Mouse (Mus musculus): Measurements from ENCODE around the gene Mapk13.
"Not testable (repeated sequence)": the region's sequence is repeated elsewhere in the genome, so short reads cannot be mapped to it uniquely, and the experiment has no call there.

Mapk13 gene

DNA sequence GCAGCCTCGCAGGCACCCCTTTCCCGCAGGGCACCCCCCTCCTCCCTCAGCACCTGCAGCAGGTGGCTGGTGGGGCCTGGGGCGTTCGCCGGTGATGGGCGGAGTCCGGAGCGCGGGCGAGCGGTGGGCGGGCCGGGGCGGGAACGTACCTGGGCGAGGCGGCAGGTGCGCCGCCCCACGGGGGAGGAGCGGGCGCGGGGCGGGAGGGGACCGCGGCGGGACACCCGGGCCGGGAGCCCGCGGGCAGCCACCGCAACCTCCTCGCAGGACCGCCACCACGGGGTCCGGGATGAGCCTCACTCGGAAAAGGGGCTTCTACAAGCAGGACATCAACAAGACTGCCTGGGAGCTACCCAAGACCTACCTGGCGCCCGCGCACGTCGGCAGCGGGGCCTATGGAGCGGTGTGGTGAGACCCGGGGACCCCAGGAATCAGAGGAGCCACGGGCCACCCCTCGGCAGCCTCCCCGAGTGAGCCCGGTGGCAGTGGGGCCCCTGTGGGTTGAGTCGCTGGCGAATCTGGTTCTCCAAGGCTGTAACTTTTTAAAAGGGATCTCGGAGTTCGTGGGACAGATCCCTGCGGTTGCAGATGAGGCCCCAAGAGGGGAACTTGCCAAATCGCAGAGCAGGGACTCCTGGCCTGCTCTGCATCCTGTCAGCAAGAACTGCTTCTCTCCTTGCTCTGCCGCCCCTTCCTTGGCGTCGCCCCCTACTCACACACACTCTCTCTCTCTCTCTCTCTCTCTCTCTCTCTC is at the start of gene Mapk13:
TSS of gene Mapk13 (plus strand) at position 177 of the 754 bp plus-strand sequence.
- no peak for DNase-seq (ENCODE audit: low spot score)

DNA sequence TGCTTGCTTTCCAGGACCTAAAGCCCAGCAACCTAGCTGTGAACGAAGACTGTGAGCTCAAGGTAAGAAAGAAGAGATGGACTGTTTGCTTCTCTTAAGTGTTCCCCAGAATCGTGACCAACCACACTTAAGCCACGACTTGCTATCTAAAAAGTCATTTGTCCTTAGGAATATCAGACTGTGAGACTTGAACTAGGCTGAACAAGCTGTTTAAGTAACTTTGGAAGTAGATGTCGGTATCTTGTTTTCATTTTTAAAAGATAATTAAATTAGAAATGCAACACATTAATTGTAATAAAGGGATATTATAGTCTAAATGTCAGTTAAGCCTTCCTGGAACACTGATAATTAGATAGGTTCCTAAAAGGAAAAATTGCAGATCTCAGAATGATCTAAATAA is 43.3 kb upstream of the Mapk13 start, which contains the start of gene AC170998.1:
TSS of gene AC170998.1 (plus strand) at position 301 of the 400 bp plus-strand sequence.
- DNase-seq (ENCODE audit: low spot score): no peak

DNA sequence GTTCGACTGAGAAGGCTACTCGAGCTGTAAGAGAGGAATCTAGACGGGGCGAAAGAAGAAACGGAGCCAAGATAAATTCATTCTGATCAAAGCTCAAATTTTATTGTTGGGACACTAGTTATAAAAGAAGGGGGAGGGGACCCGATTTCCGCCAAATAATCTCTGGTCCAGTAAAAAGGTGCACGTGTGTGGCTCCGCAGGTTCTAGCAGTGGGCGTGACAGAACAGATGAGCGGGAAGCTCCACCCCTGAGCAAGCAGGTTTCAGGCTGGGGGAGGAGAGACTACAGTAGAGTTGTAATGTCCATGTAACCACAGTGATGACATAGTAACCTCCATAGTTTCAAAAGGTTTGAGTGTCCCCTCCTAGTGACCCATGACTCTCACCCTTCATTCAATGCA is 41.6 kb upstream of the Mapk13 start:
- DNase-seq (ENCODE audit: low spot score): not testable (repeated sequence)

DNA sequence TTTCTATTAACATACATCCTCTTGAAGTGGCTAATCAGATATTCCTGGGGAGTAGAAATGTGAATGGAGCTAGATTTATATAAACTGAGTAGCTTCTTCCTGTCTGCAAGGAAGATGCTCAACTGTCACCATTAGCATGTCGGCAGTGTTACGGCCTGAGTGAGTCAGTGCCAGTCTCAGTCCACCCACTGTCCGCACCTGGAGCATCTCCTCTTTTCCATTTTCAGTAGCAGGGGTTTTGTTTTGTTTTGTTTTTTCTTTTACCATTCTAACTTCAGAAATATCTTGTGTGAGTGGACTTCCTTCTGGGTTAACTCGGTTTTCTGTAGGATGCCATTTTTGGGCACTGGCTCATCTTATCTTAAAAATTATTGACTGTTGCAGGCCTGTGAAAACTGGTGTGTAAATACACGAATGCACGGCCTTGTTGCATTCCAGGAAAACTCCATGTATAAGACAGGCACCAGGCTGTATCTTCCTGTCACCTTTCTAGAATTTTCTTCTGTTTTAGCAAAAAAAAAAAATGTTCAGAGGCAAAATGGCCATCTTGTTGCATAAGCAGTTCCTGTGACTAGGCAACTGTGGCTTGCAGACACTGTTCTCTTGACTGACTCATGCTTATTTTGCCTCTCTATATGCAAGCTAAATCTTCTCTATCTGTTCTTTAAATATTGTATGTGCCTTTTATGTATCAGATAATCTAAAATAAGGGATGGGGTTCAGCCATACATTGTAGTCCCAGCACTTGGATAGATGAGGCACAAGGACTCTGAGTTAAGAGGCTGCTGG is 33.6 kb upstream of the Mapk13 start:
- DNase-seq (ENCODE audit: low spot score): no peak

DNA sequence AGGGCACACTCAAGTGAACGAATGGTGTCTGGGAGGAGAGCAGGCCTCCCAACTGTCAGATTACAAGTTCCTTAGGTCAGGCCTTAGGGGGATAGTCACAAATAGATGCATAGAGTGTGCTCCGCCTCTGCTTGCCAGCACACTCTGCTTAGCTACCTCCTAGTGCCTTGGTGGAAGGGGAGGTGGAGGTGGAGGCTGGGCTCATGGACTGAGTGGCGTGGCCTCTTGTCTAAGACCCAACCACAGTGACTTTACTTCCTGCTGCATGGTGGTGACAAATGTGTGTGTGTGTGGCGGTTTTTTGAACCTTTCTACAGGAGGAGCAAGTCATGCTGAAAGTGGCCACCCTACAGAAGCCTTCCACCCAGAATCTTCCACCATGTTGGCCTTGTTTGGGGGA is 32.6 kb upstream of the Mapk13 start:
- DNase-seq (ENCODE audit: low spot score): no peak

DNA sequence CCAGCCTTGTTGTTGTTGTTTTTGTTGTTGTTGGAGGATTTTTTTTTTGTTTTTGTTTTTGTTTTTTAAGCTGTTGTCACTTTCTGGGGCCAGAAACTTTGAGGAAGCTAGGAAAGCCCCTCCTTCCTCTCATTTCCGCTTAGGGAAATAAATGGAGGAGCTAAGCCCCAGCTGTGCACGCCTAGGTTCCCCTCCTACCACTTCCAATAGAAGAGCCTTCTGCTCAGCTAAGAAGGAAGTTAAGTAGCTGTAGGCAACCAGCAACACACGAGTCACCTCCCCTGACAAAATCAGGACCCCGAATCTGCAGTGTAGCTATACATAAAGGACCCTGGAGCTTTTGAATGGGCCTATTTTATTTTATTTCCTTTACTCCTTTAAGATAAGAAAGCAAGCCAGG is 31.1 kb upstream of the Mapk13 start:
- no peak for DNase-seq (ENCODE audit: low spot score)

DNA sequence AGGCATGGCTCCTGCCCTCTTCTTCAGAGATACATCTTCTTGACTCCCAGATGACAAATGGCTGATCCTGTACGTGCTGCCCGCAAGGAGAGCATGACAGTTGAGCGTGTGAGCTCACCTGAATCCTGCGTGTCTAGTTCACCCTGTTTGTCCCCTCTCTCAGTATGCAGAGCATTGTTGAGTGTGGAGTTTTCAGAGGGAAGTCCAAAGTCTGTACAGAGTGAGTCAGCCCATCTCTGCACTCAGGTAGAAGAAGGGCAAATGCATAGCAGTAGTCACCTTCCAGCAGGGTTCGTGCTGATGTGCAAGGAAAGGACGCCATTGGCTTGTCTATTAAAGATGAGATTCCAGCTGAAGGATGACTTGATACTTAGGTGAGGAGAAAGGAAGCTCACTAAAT is 29.9 kb upstream of the Mapk13 start:
- DNase-seq (ENCODE audit: low spot score): no peak

DNA sequence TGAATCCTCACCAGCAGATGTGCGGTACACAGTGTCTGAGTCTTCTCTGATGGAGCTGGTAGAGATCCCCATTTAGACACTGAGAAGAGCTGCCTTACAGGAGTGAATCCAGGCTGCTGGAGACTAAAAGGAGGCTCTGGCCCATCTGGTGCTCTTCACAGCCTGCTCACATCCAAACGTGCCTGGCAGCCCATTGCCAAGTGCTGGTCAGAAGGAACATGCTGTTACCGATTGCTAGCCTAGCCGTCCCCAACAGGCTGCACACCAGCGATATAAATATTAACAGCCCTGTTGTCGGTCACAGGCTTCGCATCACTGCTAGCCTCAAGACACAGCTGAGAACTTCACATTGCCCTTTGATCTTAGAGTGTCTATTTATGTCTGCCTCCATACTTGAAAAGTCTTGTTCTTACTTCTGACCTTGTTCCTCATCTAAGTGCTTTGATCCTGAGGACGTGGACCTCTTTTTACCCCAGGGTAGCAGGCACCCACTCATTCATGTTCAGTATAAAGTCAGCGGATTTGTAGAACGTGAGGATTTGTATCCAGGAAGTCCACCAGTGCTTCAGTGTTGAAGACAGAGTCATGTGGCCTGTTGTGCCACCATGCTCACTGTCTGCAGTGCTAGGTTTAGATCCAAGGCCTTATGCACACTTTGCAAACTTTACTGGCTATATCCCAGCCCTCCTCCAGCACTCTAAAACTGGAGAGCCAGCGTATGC is 25.8 kb upstream of the Mapk13 start:
- no peak for DNase-seq (ENCODE audit: low spot score)

DNA sequence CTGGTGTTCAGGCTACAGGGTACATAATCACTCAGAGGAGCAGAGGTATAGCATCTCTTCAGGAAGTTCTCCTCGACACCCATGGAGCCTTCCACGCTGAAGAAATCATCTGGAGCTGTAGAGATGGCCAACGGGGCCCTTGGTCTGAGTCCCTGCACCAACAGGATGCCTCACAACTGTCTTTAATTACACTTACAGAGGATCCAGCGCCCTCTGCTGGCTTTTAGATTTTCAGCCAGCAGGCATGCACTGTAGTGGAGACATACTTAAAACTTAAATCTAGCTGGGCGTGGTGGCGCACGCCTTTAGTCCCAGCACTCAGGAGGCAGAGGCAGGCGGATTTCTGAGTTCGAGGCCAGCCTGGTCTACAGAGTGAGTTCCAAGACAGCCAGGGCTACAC is 25.2 kb upstream of the Mapk13 start:
- DNase-seq (ENCODE audit: low spot score): no peak

DNA sequence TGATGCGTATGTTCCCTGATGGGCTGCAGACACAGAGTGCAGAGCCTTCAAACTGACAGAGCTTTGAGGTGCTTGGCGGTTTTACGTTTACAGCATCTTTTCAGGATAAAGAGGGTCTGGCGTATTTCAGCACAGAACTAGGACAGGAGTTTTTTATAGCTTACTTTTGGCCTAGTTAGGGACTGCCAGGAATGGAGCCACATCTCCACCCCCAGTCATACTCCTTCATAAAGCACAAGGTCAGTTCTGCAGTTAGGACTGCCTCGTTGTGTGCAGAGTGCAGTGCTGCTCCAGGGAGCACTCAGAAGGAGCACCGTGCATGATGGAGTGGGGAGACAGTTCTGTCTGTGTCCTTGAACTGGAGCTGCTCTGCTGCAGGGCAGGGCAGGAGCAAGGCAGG is 23.3 kb upstream of the Mapk13 start:
- no peak for DNase-seq (ENCODE audit: low spot score)

DNA sequence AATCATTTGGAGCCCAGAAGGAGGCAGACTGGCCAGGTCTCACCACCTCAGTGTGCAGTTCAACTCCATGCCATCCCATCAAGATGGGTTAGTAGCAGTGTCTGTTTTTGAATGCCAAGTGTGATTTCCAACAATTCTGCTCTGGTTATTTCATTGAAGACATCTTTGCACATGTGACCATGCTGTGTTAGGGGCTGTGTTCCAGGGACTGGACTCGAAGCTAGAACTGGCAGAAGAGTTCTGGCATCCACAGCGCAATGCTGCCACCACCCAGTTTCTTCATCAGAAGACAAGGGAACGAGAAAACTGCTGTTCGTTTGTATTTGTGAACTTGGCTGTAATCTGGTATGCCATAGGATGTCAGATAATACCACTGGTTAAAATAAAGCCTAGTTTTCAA is 21.1 kb upstream of the Mapk13 start:
- DNase-seq (ENCODE audit: low spot score): no peak

DNA sequence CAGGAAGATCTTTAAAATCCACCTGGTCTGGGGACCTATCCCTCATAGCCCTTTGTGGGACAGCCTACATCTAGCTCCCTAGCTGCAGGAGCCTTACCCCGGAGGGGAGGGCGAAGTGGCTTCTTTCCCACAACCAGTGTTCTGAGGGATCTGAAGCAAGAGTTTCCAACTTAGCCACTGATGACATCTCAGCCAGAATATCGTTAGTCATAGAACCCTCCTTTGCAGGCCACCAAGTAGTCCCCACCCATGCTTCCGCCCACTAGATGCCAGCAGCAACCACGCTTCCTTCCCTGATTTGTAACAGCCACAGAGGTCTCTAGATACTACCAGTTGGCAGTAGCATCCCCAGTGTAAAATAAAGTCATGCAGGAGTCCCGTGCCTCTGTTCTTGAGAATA is 18.5 kb upstream of the Mapk13 start:
- no peak for DNase-seq (ENCODE audit: low spot score)

DNA sequence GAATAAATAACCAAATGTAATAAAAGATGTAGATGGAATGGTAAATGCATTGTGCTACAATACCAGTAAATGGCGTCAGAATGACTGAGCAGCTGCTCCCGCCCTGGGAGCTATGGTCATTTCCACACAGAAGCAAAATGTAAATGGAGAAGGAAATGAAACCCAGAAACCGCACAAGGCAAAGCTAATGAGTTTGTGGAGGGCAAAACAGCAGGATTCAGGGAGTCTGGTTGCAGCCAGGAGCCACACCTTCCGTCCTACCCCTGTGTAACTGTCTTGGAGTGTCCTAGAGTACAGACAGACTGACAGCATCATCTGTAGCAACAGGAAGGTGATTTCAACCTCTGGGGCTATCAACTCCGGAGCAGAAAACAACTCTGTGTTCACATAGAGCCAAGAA is 12.7 kb upstream of the Mapk13 start:
- no peak for DNase-seq (ENCODE audit: low spot score)

DNA sequence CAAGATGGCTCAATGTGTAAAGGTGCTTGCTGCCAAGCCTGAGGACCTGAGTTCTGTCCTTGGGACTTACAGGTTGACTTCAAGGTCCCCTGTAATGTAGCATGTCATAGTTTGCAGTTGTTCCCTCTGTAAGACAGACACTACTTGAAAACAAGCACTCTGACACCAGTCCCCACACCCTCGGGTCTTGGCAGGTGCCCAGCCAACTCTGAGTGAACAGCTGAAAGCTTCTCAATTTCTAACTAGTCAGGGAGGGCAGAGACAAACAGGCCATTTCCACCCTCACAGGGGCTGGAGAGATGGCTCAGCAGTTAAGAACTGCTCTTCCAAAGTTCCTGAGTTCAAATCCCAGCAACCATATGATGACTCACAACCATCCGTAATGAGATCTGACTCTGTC is 11.6 kb upstream of the Mapk13 start:
- no peak for DNase-seq (ENCODE audit: low spot score)

DNA sequence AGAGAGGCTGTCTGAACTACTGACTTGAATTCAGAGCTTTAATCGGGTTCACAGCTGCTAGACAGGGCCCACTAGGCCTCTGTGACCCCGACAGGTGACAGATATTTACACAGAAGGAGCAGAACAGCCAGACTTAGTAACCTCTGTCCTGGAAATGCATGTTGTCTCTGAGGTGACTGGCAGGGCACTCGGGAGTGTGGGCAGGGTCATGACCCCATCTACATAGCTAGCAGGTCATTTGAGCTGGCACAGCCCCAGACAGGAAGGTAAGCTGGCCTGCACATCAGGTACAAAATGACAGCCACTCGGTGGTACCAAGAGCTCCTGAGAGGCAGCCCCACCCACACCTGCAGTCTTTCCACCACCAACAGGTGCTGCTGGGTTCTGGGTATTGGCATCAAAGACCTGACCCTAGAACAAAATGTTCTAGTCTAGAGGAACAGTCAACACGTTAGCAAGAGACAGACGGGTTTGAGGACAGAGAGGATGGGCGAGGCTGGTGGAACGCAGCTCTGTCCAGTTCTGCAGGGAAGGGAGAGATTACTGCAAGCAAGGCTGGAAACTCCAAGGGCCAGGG is 8.3 kb upstream of the Mapk13 start:
- DNase-seq (ENCODE audit: low spot score): no peak

DNA sequence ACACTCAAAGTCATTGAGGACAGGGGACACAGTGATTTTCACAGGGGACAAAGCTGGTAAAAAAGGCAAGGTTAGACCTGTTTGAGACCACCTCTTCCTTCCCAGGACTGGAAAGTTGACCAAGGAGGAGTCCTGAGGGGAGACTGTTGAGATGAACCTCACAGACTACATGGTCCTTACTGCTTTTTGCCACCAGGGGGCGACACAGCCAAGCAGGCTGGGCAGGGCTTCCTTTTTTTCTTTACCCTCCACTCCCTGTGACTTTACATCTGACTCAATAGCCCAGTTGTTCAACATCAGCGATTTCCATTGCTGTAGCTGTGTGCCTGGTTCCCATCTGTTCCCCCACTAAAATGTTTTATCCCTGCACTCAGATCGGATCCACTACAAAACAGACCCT is 7.2 kb upstream of the Mapk13 start:
- no peak for DNase-seq (ENCODE audit: low spot score)

DNA sequence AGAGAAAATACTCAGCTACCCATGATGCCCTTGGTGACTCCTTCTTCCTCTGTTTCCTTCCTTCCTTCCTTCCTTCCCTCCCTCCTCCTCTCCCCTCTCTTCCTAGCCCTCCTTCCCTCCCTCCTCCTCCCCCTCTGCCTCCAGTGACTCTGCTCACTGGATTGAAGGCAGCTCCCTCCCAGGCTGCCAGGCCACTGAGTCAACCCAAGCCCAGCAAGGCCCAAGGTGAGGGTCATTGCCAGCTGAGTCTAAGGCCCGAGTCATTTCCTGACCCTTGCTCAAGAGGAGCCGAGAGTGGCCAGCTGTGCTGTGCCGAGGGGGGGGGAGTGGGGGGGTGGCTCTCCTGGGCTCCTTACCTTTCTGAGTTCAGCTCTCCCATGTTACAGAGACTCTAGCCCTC is 2.9 kb upstream of the Mapk13 start:
- no peak for DNase-seq (ENCODE audit: low spot score)

DNA sequence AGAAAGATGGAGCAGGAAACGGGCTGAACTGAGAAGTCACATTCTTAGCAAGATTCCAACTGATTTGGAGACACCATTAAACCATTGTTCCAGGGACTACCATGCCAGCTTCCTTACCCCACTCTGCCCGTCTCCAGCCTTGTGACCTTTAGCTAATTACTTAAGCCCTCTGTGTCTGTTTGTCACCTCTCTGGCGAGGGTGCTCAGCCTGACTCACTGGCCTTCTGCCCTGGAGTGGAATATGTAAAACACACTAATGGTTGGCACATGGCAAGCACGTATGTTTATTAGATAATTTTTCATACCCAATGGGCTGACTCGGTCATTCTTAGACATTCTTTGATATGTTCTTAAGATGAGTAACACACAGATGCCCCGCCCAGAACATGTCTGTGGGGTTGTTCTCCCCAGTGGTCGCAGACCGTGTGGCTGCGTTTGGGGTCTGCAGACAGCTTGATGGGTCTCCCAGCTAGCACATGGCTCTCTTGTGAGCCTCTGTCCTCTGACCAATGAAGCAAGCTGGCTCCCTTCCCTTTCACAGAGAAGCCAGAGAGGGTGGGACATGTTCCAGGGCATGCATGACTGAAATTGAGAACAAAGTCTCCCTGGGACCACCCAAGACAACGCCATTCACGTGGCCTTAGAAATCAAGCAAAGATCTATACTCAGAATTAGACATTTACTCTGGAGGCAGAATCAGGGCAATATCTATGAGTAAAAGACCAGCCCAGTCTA is 2.1 kb upstream of the Mapk13 start:
- DNase-seq (ENCODE audit: low spot score): no peak

DNA sequence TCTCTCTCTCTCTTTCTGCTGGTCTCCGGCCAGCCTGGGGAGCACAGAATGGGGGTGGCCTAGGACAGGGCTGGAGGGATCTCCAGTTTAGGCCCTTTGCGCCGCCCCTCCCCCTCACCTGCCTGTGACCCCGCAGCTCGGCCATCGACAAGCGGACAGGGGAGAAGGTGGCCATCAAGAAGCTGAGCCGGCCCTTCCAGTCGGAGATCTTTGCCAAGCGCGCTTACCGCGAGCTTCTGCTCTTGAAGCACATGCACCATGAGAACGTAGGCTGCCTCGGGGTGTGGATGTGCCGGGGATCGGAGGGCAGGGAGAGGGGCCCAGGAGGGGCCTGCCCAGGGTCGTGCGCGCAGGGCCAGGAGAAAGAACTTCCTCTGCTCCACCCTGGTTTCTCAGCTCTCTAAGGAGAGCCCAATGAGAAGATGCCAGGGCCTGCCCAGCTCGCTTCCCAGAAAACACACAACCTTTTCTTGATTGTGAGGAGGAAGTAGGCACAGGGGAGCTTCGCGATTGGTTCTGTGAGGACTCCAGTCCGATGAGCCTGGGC is 851 bp downstream of the Mapk13 start:
- no peak for DNase-seq (ENCODE audit: low spot score)

DNA sequence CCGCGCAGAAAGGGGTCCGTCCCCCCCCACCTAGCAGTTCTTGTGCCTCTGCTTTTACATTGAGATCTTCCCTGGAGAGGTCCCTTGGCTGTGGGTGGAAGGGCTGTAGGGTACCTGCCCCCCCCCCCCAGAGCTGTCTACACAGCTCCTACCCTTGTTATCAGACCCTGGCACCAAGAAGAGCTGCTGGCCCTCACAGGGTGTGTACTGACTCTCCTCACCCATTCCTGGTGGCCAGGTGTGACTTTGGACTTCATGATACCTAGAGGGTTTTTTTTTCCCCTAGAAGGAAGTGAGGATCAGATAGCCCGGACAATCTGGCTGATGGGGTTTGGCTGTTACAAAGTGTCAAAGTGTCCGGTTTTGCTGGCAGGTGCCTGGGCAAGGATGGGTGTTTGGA is 2.2 kb downstream of the Mapk13 start:
- no peak for DNase-seq (ENCODE audit: low spot score)

DNA sequence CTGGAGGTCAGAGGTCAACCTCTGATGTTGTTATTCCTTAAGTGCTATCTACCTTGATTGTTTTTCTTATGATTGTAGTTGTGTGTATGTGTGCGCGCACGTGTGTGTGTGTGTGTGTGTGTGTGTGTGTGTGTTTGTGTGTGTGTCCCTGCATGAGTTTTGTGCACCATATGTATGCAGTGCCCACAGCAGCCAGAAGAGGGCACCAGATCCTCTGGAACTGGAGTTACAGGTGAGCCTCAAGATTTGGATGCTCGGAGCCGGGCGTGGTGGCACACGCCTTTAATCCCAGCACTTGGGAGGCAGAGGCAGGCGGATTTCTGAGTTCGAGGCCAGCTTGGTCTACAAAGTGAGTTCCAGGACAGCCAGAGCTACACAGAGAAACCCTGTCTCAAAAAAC is 5.2 kb downstream of the Mapk13 start:
- not testable (repeated sequence) for DNase-seq (ENCODE audit: low spot score)

DNA sequence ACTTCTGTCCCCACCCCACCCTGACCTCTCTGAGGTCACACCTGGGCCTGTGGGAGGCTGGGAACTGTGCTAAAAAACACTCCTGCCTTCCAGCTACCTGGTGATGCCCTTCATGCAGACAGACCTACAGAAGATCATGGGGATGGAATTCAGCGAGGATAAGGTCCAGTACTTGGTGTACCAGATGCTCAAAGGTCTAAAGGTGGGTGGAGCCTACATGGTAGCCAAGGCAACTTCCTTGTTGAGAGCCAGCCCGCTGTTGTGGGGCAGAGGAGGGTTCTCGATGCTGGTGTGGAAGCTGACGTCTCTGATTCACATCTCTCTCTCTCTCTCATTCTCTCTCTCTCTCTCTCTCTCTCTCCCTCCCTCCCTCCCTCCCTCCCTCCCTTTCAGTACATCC is 6.1 kb downstream of the Mapk13 start:
- no peak for DNase-seq (ENCODE audit: low spot score)
